Mouse (Mus musculus) megakaryocyte-erythroid progenitor cell, adult 5-6 weeks (primary cell): ENCODE data around the gene Prpsap1. TPM values are rescaled to one million over a fixed set of nuclear protein-coding genes. Genes with fewer than 3 reads are reported as not detected.
A peak's percentile ranks its signal among the peaks of the same experiment; 100 is the strongest.
"Not testable (repeated sequence)": the region's sequence is repeated elsewhere in the genome, so short reads cannot be mapped to it uniquely, and the experiment has no call there.

Source experiments
- ATAC-seq: replicated peaks from 2 replicates; pipeline ENCODE4 v1.8.0; 2016; ENCODE audit warnings: mild to moderate bottlenecking, inconsistent platforms; ENCODE audit not compliant: severe bottlenecking, poor library complexity, low FRiP score, low TSS enrichment
- total RNA-seq, 2 experiments: library from RNA; stranded (forward) in 1 of 2; stranded (reverse) in 1 of 2; fragments of 200-1000, 215-1000 nt in 1 of 2; fragments of >200 nt in 1 of 2; fragmentation: Nextera tagmentation in 1 of 2; gene quantifications; 2 replicates each; pipeline ENCODE4 v1.2.3; 2014 to 2017

Gene Prpsap1
- total RNA-seq, 2 experiments from 2014 or later = 60.7 to 89.6 TPM

GRCm38 (mm10) chr11:116521143-116521542 is 27.1 kb upstream of the Prpsap1 start:
- ATAC-seq = peak; percentile 80

DNA sequence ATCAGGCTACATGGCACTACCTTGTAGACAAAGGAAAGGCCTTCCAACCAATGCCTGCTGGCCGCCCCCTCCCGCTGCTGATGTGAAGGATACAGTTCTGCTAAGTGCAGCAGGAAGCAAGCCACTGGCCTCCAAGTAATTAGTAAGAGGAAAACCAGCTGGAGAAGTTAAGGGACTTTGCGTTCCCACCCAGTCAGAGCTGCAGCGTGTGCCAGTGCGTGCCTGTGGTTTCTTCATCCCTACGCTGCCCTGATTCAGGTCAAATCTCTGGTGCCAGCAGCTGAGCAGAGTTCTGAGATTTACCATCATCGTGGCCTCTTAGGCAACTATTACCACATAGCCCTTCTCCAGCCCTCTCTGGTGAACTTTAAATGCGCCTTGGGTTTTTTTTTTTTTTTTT is 24.5 kb upstream of the Prpsap1 start:
- no peak for ATAC-seq

DNA sequence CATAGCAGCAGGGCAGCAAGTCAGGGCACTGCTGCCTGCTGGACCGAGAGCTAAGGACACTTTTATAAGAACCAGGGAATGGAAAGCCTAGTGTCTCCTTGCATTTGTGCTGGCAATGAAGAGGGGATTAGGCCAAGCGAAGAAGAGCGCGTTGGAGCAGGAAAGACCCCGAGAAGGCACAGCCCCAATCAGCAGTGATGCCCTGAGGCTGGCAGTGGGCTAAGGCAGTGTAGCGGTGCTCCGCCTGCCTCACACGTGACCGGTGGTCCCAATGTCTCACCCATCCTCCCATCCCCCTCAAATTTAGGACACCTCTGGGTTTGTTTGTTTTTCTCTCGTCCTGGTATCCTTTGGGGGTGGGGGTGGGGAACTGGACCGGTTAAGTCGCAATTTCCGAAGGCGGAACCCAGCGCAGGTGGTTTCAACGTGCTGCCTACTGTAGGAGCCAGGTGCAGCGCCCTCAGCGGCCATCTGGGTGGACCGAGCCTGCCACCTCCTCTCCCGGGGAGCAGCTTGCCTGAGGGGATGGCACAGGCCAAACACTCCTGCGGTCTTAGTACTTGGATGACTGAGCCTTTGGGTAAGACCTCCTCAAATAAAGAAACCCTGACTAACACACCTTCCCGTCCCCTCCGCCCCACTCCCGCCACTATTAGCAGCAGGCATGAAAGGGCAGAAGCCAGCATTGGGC is 21.5 kb upstream of the Prpsap1 start:
- ATAC-seq = 0 out of 2 replicates have a peak, but pooled peaks have one; percentile 25

GRCm38 (mm10) chr11:116513531-116514038 is 19.6 kb upstream of the Prpsap1 start:
- ATAC-seq = no peak

GRCm38 (mm10) chr11:116512987-116513386 is 19.0 kb upstream of the Prpsap1 start:
- ATAC-seq = no peak

DNA sequence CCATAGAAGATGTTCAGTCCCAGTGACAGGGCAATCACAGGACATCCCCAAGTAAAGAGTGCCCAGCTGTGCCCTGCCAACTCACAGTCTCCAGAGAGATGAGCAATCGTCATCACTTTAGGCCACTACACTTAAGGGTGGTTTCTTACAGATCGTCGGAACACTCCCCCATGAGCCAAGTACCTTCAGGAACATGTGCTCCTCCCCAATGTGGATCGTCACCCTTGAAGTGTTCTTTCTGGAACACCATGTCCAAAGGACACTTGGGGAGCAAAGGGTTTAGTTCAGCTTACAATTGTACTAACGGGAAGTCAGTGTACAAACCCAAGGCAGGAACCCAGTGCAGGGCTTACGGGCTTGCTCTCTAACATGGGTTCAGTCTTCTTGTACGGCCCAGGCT is 18.2 kb upstream of the Prpsap1 start:
- ATAC-seq = no peak

GRCm38 (mm10) chr11:116511301-116511868 is 17.4 kb upstream of the Prpsap1 start:
- ATAC-seq = peak; percentile 50

GRCm38 (mm10) chr11:116508689-116509088 is 14.7 kb upstream of the Prpsap1 start:
- ATAC-seq = no peak

DNA sequence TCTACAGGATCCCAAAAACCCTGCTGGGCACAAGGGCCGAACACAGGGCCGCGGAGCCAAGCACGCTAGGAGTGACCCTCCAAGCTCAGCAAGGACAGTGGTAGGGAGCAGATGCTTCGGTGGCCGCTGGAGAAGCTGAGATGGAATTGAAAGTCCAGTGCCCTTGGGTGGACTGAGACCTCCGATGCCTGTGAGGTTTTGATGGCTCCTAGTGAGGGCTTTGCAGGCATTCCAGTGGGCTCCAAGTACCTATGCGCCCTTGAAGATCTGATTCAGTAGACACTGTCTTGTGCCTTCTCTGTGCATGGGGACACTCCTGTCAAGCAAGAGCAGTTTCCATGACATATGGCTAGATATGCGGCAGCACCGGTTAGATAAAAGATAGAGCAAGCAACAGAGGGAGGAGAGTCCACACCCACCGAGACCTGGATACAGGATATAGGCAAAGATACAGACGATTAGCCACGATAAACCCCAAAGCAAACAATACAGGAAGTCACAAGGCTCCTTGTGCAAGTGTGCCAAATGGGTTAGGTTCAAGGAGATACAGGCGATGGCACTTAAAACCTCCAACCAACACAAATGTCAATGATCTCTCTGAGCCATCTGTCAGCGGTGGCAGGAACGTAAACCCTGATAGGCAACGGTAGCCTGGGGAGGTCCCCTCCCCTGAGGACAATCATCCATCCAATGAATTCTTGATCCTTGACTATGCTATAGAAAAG is 12.3 kb upstream of the Prpsap1 start:
- ATAC-seq = peak; percentile 90

- peak; percentile 56 for ATAC-seq
These were observed 11.6 kb upstream of the Prpsap1 start for GRCm38 (mm10) chr11:116505573-116505972.

- no peak; the same call in 1 of the 2 replicates for ATAC-seq
These were observed 10.5 kb upstream of the Prpsap1 start for GRCm38 (mm10) chr11:116504516-116504915.

DNA sequence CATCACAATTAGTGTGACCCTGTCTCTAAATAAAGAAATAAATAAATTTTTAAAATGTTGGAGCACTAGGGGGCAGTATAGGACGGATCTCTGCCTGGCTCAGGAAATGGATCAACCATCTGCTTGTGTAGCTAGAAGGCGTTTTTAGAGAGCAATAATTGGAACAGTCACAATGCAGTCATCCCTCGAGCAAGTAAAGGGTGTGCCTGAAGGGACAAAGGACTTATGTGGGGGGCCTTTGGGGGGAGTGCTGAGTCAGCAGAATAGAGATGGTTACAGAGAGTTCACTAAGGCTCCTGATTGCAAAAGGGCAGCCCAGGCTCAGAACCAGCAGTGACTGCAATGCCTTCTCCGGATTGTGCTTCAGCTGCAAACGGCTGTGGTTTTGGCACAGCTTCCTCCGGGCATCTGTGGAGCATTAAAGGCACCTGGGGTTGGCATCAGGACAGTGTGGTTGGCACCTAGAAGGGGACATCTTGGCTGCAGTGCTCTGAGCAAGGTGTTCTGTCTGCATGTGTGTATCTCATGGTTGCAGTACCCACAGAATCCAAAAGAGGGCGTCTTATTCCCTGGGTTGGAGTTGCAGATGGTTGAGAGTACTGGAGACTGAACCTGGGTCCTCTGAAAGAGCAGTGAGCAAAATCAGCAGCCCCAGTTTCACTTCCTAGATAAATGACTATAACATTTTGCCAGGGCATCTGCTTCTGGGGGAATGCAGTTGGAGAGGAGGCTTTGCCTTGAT is 7.2 kb upstream of the Prpsap1 start:
- peak; percentile 60 for ATAC-seq

DNA sequence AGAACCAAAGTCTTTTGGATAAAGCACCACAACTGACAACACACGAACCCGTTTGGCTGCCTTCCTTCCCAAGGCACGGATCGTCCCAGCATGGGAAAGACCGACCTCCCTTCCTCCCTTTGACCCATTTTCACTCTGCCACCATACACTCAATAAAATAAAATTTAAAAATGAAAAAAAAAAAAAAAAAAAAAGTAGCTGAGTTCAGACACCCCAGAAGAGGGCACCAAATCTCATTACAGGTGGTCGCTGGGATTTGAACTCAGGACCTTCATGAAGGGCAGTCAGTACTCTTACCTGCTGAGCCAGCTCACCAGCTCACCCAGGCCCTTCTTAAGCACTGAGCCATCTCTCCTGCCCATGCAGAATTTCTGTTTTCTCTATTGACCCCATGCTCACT is 5.0 kb upstream of the Prpsap1 start:
- ATAC-seq = no peak

DNA sequence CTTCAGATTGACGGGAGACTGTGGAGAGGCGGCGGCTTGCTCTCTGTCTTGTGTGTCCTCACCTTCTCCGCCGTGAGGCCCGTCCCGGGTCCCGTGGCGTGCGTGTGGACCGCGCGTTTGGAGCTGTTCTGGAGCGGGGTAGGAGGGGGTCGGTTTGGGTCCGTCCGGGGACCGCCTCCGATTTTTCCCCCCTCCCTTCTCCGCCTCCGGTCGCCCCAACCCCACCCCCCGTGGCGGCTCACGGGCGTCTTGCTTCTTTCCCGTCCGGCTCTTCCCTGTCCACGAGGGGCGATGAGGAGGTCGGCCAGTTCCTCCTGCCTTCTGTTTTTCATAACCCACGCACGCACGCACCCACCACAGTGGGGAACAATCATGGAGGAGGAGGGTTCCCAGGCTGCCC is 4.6 kb upstream of the Prpsap1 start:
- ATAC-seq = no peak

DNA sequence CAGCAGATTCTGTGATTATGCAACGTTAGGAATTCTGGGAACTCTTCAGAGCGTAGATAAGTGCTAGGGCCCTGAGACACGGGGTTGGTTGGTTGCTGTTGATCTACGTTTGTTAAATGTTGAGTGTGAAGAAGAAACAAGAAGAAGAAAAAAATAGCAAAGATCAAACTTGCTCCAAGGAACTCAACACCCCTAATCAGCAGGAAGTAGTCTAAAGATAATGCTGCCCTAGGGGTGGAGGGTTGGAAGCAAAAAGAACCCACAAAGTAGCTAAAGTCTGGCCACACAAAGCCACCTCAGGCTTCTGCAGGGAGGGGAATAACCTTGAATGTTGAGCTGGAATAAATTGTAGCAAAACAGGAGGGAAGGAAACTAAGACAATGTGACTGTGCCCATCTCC is 3.3 kb upstream of the Prpsap1 start:
- ATAC-seq = no peak

DNA sequence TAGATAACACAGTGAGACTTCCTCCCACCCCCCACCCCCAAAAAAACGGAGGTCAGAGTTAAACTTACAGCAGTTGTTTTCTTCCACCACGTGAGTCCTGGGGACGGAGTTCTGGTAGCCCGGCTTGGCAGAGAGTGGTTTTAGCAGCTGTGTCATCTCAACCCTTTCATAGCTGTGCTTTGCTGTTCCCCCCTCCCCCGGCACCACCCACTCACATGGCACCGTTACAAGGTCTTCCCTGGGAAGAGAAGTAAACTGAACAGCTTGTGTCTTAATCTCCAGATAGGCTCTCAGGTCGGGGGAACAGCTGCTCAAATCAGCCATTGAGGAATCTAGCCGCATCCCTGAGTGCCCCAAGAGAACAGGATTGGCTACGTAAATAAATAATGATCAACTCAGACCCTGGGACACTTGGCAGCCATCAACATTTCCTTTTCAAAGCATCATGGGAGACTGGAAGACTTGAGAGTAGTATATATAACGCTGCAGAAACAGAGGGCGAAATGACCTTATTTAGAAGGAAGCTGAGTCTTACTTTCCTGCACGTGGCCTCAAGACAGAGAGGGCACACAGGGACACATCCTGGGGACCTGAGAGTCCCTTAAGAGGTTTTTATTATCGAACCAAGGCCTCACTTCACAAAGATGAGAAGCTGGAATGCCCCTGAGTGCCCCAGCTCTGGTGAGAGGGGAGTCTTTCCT is 622 bp upstream of the Prpsap1 start:
- no peak for ATAC-seq

DNA sequence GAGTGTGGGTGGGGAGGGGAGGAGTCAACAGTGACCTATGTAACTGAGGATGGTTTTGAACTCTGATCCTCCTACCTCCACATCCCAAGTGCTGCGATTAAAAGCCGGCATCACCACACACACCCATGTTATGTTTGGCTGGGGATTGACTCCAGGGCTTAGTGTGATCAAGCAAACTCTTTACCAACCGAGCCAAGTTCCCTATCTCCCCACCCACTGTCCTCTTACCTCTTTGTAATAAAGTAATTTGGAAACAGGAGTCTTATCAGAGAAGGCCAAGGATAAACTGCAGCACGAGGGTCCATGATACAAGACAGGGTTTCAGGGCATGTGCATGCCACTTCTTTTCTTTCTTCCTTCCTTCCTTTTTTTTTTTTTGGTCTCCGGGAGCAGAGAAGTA is 811 bp downstream of the Prpsap1 start:
- no peak for ATAC-seq

GRCm38 (mm10) chr11:116492507-116492906 is 1.5 kb downstream of the Prpsap1 start:
- ATAC-seq = not testable (repeated sequence)

DNA sequence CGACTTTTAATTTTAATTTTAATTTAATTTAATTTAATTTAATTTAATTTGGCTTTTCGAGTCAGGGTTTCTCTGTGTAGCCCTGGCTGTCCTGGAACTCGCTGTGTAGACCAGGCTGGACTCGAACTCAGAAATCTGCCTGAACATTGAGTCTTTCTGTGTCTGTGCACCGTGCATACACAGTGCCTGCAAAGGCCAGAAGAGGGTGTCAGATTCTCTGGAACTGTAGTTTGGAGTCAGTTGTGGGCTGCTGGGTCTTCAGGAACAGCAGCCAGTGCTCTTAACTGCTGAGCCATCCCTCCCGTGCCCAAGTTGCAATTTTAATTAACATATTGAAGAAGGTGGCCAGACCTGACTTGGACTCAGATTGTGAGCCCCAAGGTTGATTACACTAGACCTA is 2.7 kb downstream of the Prpsap1 start:
- no peak for ATAC-seq
